Mouse (Mus musculus): ENCODE measurements around the gene A730046J19Rik. TPM values are rescaled to one million over a fixed set of nuclear protein-coding genes. Genes with fewer than 3 reads are reported as not detected.

The A730046J19Rik gene
- total RNA-seq (2021) = under 1 TPM; 0.11 to 0.31 TPM

DNA sequence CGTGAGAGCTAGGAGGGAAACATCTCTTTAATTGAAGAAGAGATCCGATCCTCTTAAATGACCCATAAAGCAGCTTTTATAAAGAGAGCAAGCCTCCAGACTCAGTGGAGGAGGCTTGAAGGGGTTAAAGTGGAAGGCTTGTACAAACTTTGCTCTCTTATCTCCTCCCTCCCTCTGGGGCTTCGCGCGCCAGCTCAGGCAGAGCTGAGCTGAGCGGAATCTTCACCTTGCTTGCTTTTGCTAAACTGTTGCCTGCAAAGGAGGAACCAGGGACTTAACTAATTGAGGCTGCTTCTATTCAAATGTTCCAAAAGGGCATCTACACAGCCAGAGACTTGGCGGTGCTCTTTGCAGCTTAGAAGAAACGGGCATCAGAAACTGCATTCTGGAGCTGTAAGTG lies at the start of gene A730046J19Rik:
Gene A730046J19Rik (plus strand): TSS at position 173 of the 400 bp plus-strand sequence.
- no peak for DNase-seq

DNA sequence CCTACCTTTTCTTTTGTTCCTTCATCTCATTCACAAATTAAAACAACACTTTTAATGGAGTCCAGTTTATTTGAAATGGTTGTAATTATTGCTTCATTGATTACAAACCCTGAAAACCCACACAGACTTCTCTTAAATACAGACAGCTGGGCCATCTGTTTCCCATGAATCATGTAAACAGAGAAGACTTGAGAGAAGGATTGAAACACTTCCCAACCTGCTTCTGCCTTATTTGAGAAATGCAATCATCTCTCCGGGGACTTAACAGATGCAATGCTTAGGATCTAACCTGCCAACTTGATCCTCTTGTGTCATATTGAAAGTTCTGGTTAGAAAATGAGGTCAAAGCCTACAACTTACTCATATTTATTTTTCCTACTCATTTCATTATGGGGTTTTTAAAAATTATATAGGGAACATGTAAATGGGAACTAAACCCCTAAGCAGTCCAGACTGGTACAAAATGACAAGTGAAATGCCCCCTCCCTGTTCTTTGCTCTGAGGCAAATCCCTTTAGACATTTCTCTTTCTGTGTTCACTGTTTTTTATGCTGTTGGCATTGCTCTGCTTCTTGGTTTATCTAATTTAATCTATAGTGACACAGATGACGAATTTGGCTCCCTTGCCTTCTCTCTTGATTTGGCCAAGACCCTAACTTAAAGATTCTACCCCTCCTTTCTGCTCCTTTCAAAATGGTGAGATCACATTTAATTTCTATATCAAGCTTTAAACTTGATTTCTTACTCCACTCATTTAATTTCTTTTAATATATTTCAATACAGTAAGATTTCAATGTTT lies 48.7 kb upstream of the A730046J19Rik start:
- DNase-seq = no peak

DNA sequence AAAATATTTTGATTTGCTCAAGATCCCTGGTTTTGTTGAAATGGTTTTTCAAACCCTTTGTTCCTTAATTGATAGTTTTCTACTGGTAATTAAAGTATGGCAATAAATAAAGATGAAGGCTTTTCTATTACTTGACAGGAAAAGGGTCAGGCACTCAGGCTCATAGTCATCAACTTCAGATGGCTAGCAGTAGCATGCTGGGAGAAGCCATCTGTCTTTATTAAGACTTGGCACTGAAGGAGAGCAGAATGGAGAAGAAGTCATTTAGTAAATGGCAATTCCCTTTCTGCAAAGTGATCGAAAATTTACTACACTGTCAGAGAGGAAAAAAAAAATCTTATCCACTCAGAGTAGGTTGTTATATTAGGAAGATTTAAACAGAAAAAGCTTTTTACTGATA lies 17.2 kb upstream of the A730046J19Rik start:
- no peak for DNase-seq

DNA sequence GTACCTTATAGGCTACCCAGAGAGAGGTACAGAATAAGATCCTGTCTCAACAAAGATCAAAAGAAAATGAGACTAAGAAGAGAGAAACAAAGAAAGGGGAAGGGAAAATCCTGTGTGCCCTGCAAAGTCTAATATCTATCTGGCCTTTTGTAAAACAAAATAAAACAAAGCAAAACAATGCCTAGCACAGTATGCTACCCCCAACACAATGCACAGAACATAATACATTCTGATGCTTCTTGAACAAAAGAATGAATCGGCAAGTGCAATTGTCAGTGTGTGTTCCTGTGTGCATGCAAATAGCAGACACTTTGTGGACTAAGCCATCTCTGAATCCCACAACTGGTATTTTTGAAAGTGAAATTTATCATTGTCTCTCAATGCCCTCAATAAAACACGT lies 3.5 kb upstream of the A730046J19Rik start:
- DNase-seq = no peak

DNA sequence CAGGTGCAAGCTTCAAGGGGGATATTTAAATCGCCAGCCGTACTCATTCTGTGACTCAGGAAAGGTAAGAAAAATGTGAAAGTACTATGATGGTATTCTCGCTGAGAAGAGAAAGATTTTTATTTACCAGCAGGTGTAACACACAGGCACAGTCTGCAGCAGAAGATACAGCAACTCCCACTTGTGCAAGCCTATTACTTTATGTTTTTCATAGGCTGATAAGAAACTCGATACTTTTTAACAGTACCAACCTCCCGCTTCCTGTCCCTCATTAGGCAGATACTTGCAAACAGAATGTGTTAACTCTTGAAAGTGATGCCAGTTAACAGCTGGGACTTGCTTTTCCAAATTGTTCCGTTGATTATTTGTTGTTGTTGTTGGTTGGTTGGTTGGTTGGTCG lies 616 bp downstream of the A730046J19Rik start:
- DNase-seq = no peak

DNA sequence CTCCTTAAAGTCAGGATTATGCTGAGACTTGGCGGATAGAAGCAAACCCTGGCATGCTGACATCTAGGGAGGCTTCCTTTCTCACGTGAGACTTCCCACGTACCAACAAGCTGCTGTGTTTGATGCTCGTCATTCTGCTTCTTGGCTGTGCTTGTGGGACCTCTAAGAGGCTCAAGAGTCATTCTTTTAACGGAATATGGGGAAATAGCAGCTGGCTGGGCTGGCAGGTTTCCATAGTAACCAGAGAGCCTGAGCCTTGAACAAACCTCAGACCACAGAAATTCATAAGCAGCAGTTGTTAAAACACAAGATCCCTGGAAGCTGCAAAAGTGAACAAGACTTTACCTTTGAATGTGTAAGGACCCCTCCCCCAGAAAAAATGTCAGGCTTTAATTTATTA lies 9.4 kb downstream of the A730046J19Rik start:
- DNase-seq = no peak

Other genes with a start within 250 kb of the A730046J19Rik start
- gene Dcx, start 220.4 kb upstream of the A730046J19Rik start, total RNA-seq (2021) = under 1 TPM; 0.05 to 0.10 TPM
- 10 to 100 TPM; 12.7 to 14.5 TPM for gene Alg13, start 164.1 kb downstream of the A730046J19Rik start, total RNA-seq (2021)

All from heart, postnatal 4 days (tissue).